Mouse (Mus musculus): ENCODE data around the gene Enpp3. TPM values are rescaled to one million over a fixed set of nuclear protein-coding genes. Genes with fewer than 3 reads are reported as not detected.

Enpp3 gene
- polyA plus RNA-seq, 1 experiment from 2014 or later: 152 TPM

DNA sequence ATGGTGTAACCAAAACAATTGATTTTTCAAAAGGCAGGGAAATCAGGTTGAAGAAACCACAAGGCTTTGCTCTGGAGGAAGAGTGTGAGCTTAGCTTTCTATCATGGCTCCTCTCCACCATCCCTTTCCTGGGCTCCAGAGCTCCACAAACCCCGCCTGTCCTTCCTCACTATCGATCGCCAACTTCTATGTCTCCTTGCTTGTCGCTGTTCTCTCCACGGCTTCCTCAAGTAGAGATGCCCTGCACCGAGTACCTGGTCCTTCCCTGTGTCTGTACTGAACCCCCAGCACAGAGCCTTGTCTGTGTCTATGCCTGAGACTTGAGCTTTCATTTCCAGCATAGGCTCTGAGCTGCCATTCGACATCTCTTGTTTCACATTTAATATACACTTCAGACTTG, 49.9 kb downstream of the Enpp3 start:
- no peak for TF ChIP-seq CTCF (IDR thresholded peaks at IDR 0.05; ENCODE audit: low read depth)
- no peaks in the 10 kb centered on the region for H3K27me3 ChIP-seq (replicated peaks; ENCODE audit: control insufficient read depth, insufficient read depth, low read length)
- H3K27ac ChIP-seq (ENCODE audit: low read depth, low read length): no peak overlapping the region
- no peak overlapping the region for H3K9ac ChIP-seq (ENCODE audit: low read depth, low read length)
- H3K36me3 ChIP-seq (ENCODE audit: control insufficient read depth, insufficient read depth): peaks cover 19% of the 10 kb centered on the region; the same call in 1 of the 2 replicates
- H3K4me1 ChIP-seq (replicated peaks; ENCODE audit: control insufficient read depth, insufficient read depth, low read length): no peaks in the 10 kb centered on the region
- H3K4me2 ChIP-seq (replicated peaks; ENCODE audit: low read depth): no peak overlapping the region
- no peak for ATAC-seq
- no peak overlapping the region for H3K4me3 ChIP-seq (ENCODE audit: low read depth, low read length)
- WGBS: 82% methylated on average over 7 of the region's 7 CpGs
- H3K9me3 ChIP-seq (ENCODE audit: control insufficient read depth): no peaks in the 10 kb centered on the region

DNA sequence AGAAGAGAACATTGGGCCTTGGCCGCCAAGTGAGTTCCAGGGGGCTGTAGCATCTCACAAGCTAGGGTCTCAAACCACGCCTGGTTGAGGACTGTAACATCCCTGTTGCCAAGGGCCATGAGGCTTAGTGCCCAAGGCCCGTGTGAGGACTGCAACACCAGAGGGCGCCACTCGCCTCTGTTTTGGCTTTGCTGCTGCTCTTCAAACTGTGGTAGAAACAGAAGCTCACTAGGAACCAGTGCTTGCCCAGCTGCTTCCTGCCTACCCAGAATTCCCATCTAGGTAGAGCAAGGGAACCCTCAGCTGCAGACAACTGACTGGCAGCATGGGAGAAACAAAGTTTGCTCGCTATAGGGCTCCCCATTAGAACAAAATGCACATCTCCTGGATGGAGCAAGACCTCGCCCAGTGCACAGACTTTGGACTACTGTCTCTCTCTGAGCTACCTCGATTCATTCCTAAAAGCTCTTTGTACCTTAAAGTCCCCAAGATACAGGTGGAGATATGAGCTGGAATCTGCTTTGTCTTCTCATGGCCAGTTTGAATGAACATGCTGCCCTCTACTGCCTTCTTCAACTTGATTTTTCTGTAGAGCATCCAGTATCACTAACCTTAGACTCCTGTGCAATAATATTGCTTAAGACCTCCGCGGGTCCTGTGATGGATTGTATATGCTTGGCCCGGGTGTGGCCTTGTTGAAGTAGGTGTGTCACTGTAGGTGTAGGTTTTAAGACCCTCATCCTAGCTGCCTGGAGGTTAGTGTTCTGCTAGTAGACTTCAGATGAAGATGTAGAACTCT, 52.7 kb downstream of the Enpp3 start:
- no peaks in the 10 kb centered on the region for H3K9me3 ChIP-seq (ENCODE audit: control insufficient read depth)
- H3K27ac ChIP-seq (ENCODE audit: low read depth, low read length): no peak overlapping the region
- H3K9ac ChIP-seq (ENCODE audit: low read depth, low read length): no peak overlapping the region
- peak; percentile 50; the same call in 1 of the 2 replicates for ATAC-seq
- H3K4me1 ChIP-seq (replicated peaks; ENCODE audit: control insufficient read depth, insufficient read depth, low read length): no peaks in the 10 kb centered on the region
- peaks cover 15% of the 10 kb centered on the region; the same call in 1 of the 2 replicates for H3K36me3 ChIP-seq (ENCODE audit: control insufficient read depth, insufficient read depth)
- H3K4me2 ChIP-seq (replicated peaks; ENCODE audit: low read depth): no peak overlapping the region
- peak; percentile 81 for TF ChIP-seq CTCF (IDR thresholded peaks at IDR 0.05; ENCODE audit: low read depth)
- 56% methylated on average over 11 of the region's 11 CpGs for WGBS
- H3K4me3 ChIP-seq (ENCODE audit: low read depth, low read length): no peak overlapping the region
- H3K27me3 ChIP-seq (replicated peaks; ENCODE audit: control insufficient read depth, insufficient read depth, low read length): no peaks in the 10 kb centered on the region

DNA sequence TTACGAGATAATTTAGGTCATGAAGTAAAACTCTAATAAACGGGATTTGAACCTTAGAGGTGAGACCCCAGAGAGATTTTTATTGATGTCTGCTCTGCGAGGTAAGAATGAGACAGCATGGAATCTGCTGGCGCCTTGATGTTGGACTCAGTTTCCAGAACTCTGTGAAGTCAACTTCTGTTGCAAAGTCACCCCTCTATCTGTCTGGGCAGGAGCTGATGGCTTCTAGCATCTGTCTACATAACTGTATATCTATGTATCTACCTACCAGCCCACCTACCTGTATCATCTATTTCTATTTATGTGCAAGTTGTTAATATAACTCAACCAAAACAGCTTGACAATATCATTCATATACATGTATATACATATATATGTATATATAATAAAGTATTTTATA, 57.3 kb downstream of the Enpp3 start:
- Histone ChIP-seq H3K36me3 (ENCODE audit: control insufficient read depth, insufficient read depth) (peaks cover 5% of the 10 kb centered on the region; the same call in 1 of the 2 replicates), H3K4me3 (ENCODE audit: low read depth, low read length) (no peak overlapping the region), H3K27ac (ENCODE audit: low read depth, low read length) (no peak overlapping the region), H3K27me3 (replicated peaks; ENCODE audit: control insufficient read depth, insufficient read depth, low read length) (no peaks in the 10 kb centered on the region), H3K4me1 (replicated peaks; ENCODE audit: control insufficient read depth, insufficient read depth, low read length) (no peaks in the 10 kb centered on the region), H3K4me2 (replicated peaks; ENCODE audit: low read depth) (no peak overlapping the region), H3K9ac (ENCODE audit: low read depth, low read length) (no peak overlapping the region), H3K9me3 (ENCODE audit: control insufficient read depth) (no peaks in the 10 kb centered on the region)
- TF ChIP-seq CTCF (IDR thresholded peaks at IDR 0.05; ENCODE audit: low read depth): no peak
- no peak for ATAC-seq
- 89% methylated on average over 4 of the region's 4 CpGs for WGBS

GRCm38 (mm10) chr10:24784624-24785276, 57.9 kb downstream of the Enpp3 start:
- Histone ChIP-seq H3K4me3 (ENCODE audit: low read depth, low read length) (no peak overlapping the region), H3K27ac (ENCODE audit: low read depth, low read length) (no peak overlapping the region), H3K4me1 (replicated peaks; ENCODE audit: control insufficient read depth, insufficient read depth, low read length) (no peaks in the 10 kb centered on the region), H3K9me3 (ENCODE audit: control insufficient read depth) (no peaks in the 10 kb centered on the region), H3K27me3 (replicated peaks; ENCODE audit: control insufficient read depth, insufficient read depth, low read length) (no peaks in the 10 kb centered on the region), H3K9ac (ENCODE audit: low read depth, low read length) (no peak overlapping the region), H3K36me3 (ENCODE audit: control insufficient read depth, insufficient read depth) (peaks cover 5% of the 10 kb centered on the region; the same call in 1 of the 2 replicates), H3K4me2 (replicated peaks; ENCODE audit: low read depth) (no peak overlapping the region)
- no peak for TF ChIP-seq CTCF (IDR thresholded peaks at IDR 0.05; ENCODE audit: low read depth)
- no peak for ATAC-seq
- WGBS: 98% methylated on average over 9 of the region's 9 CpGs

- Histone ChIP-seq H3K4me2 (replicated peaks; ENCODE audit: low read depth) (no peak overlapping the region), H3K9me3 (ENCODE audit: control insufficient read depth) (no peaks in the 10 kb centered on the region), H3K27me3 (replicated peaks; ENCODE audit: control insufficient read depth, insufficient read depth, low read length) (no peaks in the 10 kb centered on the region), H3K36me3 (ENCODE audit: control insufficient read depth, insufficient read depth) (peaks cover 5% of the 10 kb centered on the region; the same call in 1 of the 2 replicates), H3K9ac (ENCODE audit: low read depth, low read length) (no peak overlapping the region), H3K27ac (ENCODE audit: low read depth, low read length) (no peak overlapping the region), H3K4me3 (ENCODE audit: low read depth, low read length) (no peak overlapping the region), H3K4me1 (replicated peaks; ENCODE audit: control insufficient read depth, insufficient read depth, low read length) (no peaks in the 10 kb centered on the region)
- WGBS: 85% methylated on average over 3 of the region's 3 CpGs
- ATAC-seq: no peak
- no peak for TF ChIP-seq CTCF (IDR thresholded peaks at IDR 0.05; ENCODE audit: low read depth)
Observed at GRCm38 (mm10) chr10:24783946-24784345, 58.7 kb downstream of the Enpp3 start.

DNA sequence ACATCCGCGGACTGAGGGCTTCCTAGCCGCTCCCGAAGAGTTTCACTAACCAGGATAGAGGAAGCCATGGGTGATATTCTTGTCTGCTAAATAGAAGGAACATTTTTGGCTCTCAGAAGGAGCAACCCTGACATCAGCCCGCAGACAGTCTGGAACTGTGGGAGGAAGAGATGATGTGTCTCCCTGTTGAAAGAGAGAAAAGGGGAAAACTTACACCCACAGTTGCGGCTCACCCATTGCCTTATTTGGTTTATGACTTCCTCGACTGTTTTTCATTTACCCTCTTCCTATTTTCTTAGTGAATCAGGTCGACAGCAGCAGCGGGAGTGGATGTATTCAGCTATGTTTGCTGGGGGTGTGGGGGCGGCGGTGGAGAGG, 64.0 kb downstream of the Enpp3 start:
- H3K4me2 ChIP-seq (replicated peaks; ENCODE audit: low read depth): no peak overlapping the region

More for the DNA sequence above, 64.0 kb downstream of the Enpp3 start:
- Histone ChIP-seq H3K4me1 (replicated peaks; ENCODE audit: control insufficient read depth, insufficient read depth, low read length) (no peaks in the 10 kb centered on the region), H3K27me3 (replicated peaks; ENCODE audit: control insufficient read depth, insufficient read depth, low read length) (no peaks in the 10 kb centered on the region), H3K36me3 (ENCODE audit: control insufficient read depth, insufficient read depth) (no peaks in the 10 kb centered on the region), H3K9me3 (ENCODE audit: control insufficient read depth) (no peaks in the 10 kb centered on the region), H3K4me3 (ENCODE audit: low read depth, low read length) (no peak overlapping the region), H3K9ac (ENCODE audit: low read depth, low read length) (no peak overlapping the region), H3K27ac (ENCODE audit: low read depth, low read length) (no peak overlapping the region)
- no peak for ATAC-seq
- TF ChIP-seq CTCF (IDR thresholded peaks at IDR 0.05; ENCODE audit: low read depth): no peak
- WGBS: 71% methylated on average over 11 of the region's 11 CpGs

Measured in intestine, postnatal 0 days (tissue).